Mouse (Mus musculus): ENCODE measurements around the gene Rbfox1. TPM values are rescaled to one million over a fixed set of nuclear protein-coding genes. Genes with fewer than 3 reads are reported as not detected.

Gene Rbfox1
- polyA plus RNA-seq, 1 experiment from 2014 or later: 1.9 TPM

GRCm38 (mm10) chr16:6840461-6840860 is 955.3 kb downstream of the Rbfox1 start:
- ATAC-seq (ENCODE audit: low FRiP score, low TSS enrichment) (no peak), DNase-seq (ENCODE audit: low spot score) (no peak)
- no peak for TF ChIP-seq EP300 (optimal IDR thresholded peaks at IDR 0.05)
- TF ChIP-seq CTCF (IDR thresholded peaks at IDR 0.05; ENCODE audit: low read depth): no peak
- 76% methylated on average over 7 of the region's 7 CpGs for WGBS
- Histone ChIP-seq H3K4me3 (ENCODE audit: low read depth, low read length) (no peak overlapping the region), H3K27ac (replicated peaks) (no peak overlapping the region), H3K4me2 (replicated peaks; ENCODE audit: low read depth) (no peak overlapping the region), H3K4me1 (replicated peaks; ENCODE audit: control insufficient read depth, insufficient read depth) (no peaks in the 10 kb centered on the region), H3K9me3 (ENCODE audit: control insufficient read depth, low read length) (no peaks in the 10 kb centered on the region), H3K9ac (ENCODE audit: low read length) (no peak overlapping the region), H3K36me3 (ENCODE audit: control insufficient read depth, insufficient read depth, low read length) (no peaks in the 10 kb centered on the region), H3K27me3 (ENCODE audit: control insufficient read depth, insufficient read depth, low read length) (no peaks in the 10 kb centered on the region)

GRCm38 (mm10) chr16:6842066-6842785 is 957.1 kb downstream of the Rbfox1 start:
- no peaks in the 10 kb centered on the region for H3K9me3 ChIP-seq (ENCODE audit: control insufficient read depth, low read length)
- 51% methylated on average over 8 of the region's 8 CpGs for WGBS
- no peaks in the 10 kb centered on the region for H3K4me1 ChIP-seq (replicated peaks; ENCODE audit: control insufficient read depth, insufficient read depth)
- DNase-seq (ENCODE audit: low spot score): no peak
- no peak for ATAC-seq (ENCODE audit: low FRiP score, low TSS enrichment)
- H3K4me3 ChIP-seq (ENCODE audit: low read depth, low read length): no peak overlapping the region
- no peak overlapping the region for H3K27ac ChIP-seq (replicated peaks)
- no peak overlapping the region for H3K9ac ChIP-seq (ENCODE audit: low read length)
- TF ChIP-seq EP300 (optimal IDR thresholded peaks at IDR 0.05): no peak
- TF ChIP-seq CTCF (IDR thresholded peaks at IDR 0.05; ENCODE audit: low read depth): no peak
- H3K36me3 ChIP-seq (ENCODE audit: control insufficient read depth, insufficient read depth, low read length): no peaks in the 10 kb centered on the region
- H3K4me2 ChIP-seq (replicated peaks; ENCODE audit: low read depth): no peak overlapping the region
- H3K27me3 ChIP-seq (ENCODE audit: control insufficient read depth, insufficient read depth, low read length): no peaks in the 10 kb centered on the region

GRCm38 (mm10) chr16:6844659-6845058 is 959.5 kb downstream of the Rbfox1 start:
- TF ChIP-seq CTCF (IDR thresholded peaks at IDR 0.05; ENCODE audit: low read depth) (no peak), EP300 (optimal IDR thresholded peaks at IDR 0.05) (no peak)
- ATAC-seq (ENCODE audit: low FRiP score, low TSS enrichment) (no peak), DNase-seq (ENCODE audit: low spot score) (no peak)
- Histone ChIP-seq H3K27ac (replicated peaks) (no peak overlapping the region), H3K4me2 (replicated peaks; ENCODE audit: low read depth) (no peak overlapping the region), H3K9ac (ENCODE audit: low read length) (no peak overlapping the region), H3K27me3 (ENCODE audit: control insufficient read depth, insufficient read depth, low read length) (no peaks in the 10 kb centered on the region), H3K4me1 (replicated peaks; ENCODE audit: control insufficient read depth, insufficient read depth) (no peaks in the 10 kb centered on the region), H3K9me3 (ENCODE audit: control insufficient read depth, low read length) (no peaks in the 10 kb centered on the region), H3K4me3 (ENCODE audit: low read depth, low read length) (no peak overlapping the region), H3K36me3 (ENCODE audit: control insufficient read depth, insufficient read depth, low read length) (no peaks in the 10 kb centered on the region)
- WGBS: 35% methylated on average over 4 of the region's 4 CpGs

- no peak for ATAC-seq (ENCODE audit: low FRiP score, low TSS enrichment)
- no peaks in the 10 kb centered on the region for H3K27me3 ChIP-seq (ENCODE audit: control insufficient read depth, insufficient read depth, low read length)
- H3K9ac ChIP-seq (ENCODE audit: low read length): no peak overlapping the region
- 75% methylated on average over 9 of the region's 9 CpGs for WGBS
- no peak for TF ChIP-seq CTCF (IDR thresholded peaks at IDR 0.05; ENCODE audit: low read depth)
- TF ChIP-seq EP300 (optimal IDR thresholded peaks at IDR 0.05): no peak
- H3K27ac ChIP-seq (replicated peaks): no peak overlapping the region
- no peaks in the 10 kb centered on the region for H3K4me1 ChIP-seq (replicated peaks; ENCODE audit: control insufficient read depth, insufficient read depth)
- H3K4me2 ChIP-seq (replicated peaks; ENCODE audit: low read depth): no peak overlapping the region
- no peak for DNase-seq (ENCODE audit: low spot score)
- no peak overlapping the region for H3K4me3 ChIP-seq (ENCODE audit: low read depth, low read length)
- H3K36me3 ChIP-seq (ENCODE audit: control insufficient read depth, insufficient read depth, low read length): no peaks in the 10 kb centered on the region
- H3K9me3 ChIP-seq (ENCODE audit: control insufficient read depth, low read length): no peaks in the 10 kb centered on the region
These were observed 966.2 kb downstream of the Rbfox1 start for GRCm38 (mm10) chr16:6851393-6851792.

GRCm38 (mm10) chr16:6853796-6854195 is 968.6 kb downstream of the Rbfox1 start:
- no peaks in the 10 kb centered on the region for H3K9me3 ChIP-seq (ENCODE audit: control insufficient read depth, low read length)
- 85% methylated on average over 2 of the region's 2 CpGs for WGBS
- ATAC-seq (ENCODE audit: low FRiP score, low TSS enrichment) (no peak), DNase-seq (ENCODE audit: low spot score) (no peak)
- no peak overlapping the region for H3K4me3 ChIP-seq (ENCODE audit: low read depth, low read length)
- no peak overlapping the region for H3K27ac ChIP-seq (replicated peaks)
- H3K4me2 ChIP-seq (replicated peaks; ENCODE audit: low read depth): no peak overlapping the region
- no peaks in the 10 kb centered on the region for H3K36me3 ChIP-seq (ENCODE audit: control insufficient read depth, insufficient read depth, low read length)
- TF ChIP-seq CTCF (IDR thresholded peaks at IDR 0.05; ENCODE audit: low read depth) (no peak), EP300 (optimal IDR thresholded peaks at IDR 0.05) (no peak)
- no peaks in the 10 kb centered on the region for H3K4me1 ChIP-seq (replicated peaks; ENCODE audit: control insufficient read depth, insufficient read depth)
- H3K27me3 ChIP-seq (ENCODE audit: control insufficient read depth, insufficient read depth, low read length): no peaks in the 10 kb centered on the region
- no peak overlapping the region for H3K9ac ChIP-seq (ENCODE audit: low read length)

GRCm38 (mm10) chr16:6861656-6862055 is 976.5 kb downstream of the Rbfox1 start:
- Histone ChIP-seq H3K9me3 (ENCODE audit: control insufficient read depth, low read length) (no peaks in the 10 kb centered on the region), H3K4me1 (replicated peaks; ENCODE audit: control insufficient read depth, insufficient read depth) (no peaks in the 10 kb centered on the region), H3K9ac (ENCODE audit: low read length) (no peak overlapping the region), H3K4me2 (replicated peaks; ENCODE audit: low read depth) (no peak overlapping the region), H3K27ac (replicated peaks) (no peak overlapping the region), H3K4me3 (ENCODE audit: low read depth, low read length) (no peak overlapping the region), H3K36me3 (ENCODE audit: control insufficient read depth, insufficient read depth, low read length) (no peaks in the 10 kb centered on the region), H3K27me3 (ENCODE audit: control insufficient read depth, insufficient read depth, low read length) (no peaks in the 10 kb centered on the region)
- WGBS: 94% methylated on average over 2 of the region's 2 CpGs
- TF ChIP-seq EP300 (optimal IDR thresholded peaks at IDR 0.05) (no peak), CTCF (IDR thresholded peaks at IDR 0.05; ENCODE audit: low read depth) (no peak)
- no peak for DNase-seq (ENCODE audit: low spot score)
- no peak for ATAC-seq (ENCODE audit: low FRiP score, low TSS enrichment)
